Mouse (Mus musculus) midbrain, postnatal 0 days (tissue): Measurements from ENCODE around the gene Mex3d. TPM values are rescaled to one million over a fixed set of nuclear protein-coding genes. Genes with fewer than 3 reads are reported as not detected.

ENCODE experiments used
- ATAC-seq: fragments of 200-750 bp; cut with Nextera tagmentation; 2 replicates; pipeline ENCODE4 v1.8.0; 2017; ENCODE audit warnings: moderate number of reproducible peaks, mild to moderate bottlenecking, moderate TSS enrichment, moderate library complexity; ENCODE audit not compliant: low FRiP score
- DNase-seq: peaks from one replicate; pipeline ENCODE4 v3.0.0-alpha.2; 2015; ENCODE audit warnings: low spot score
- H3K27ac ChIP-seq: fragments of 300-500 bp; sonication (generic); 2 replicates; pipeline ENCODE4 v1.5.1; 2014; ENCODE audit warnings: low read depth, mild to moderate bottlenecking, low read length, mixed read lengths
- H3K27me3 ChIP-seq: fragments of 300-500 bp; sonication (generic); 2 replicates; pipeline ENCODE4 v1.6.1; 2014; ENCODE audit warnings: low read length, control low read depth, mixed read lengths; ENCODE audit not compliant: insufficient read depth
- H3K36me3 ChIP-seq: fragments of 300-500 bp; sonication (generic); 2 replicates; pipeline ENCODE4 v1.6.1; 2014; ENCODE audit warnings: low read length, control low read depth, mixed read lengths; ENCODE audit not compliant: insufficient read depth
- H3K4me1 ChIP-seq: fragments of 300-500 bp; sonication (generic); 2 replicates; pipeline ENCODE4 v1.6.1; 2014; ENCODE audit warnings: mild to moderate bottlenecking, control low read depth, antibody characterized with exemption, low read length, mixed read lengths; ENCODE audit not compliant: insufficient read depth
- H3K4me2 ChIP-seq: fragments of 300-500 bp; sonication (generic); 2 replicates; pipeline ENCODE4 v1.6.1; 2014; ENCODE audit warnings: low read depth, mild to moderate bottlenecking, low read length, mixed read lengths; ENCODE audit not compliant: poor library complexity, severe bottlenecking
- H3K4me3 ChIP-seq: fragments of 300-500 bp; sonication (generic); 2 replicates; pipeline ENCODE4 v1.5.1; 2014; ENCODE audit warnings: low read depth, mild to moderate bottlenecking, low read length, moderate library complexity
- H3K9ac ChIP-seq: fragments of 300-500 bp; sonication (generic); replicated peaks from 2 replicates; pipeline ENCODE4 v1.6.1; 2014; ENCODE audit warnings: mild to moderate bottlenecking, low read length, moderate library complexity, mixed read lengths; ENCODE audit not compliant: poor library complexity, severe bottlenecking
- H3K9me3 ChIP-seq: fragments of 300-500 bp; sonication (generic); 2 replicates; pipeline ENCODE4 v1.6.1; 2016; ENCODE audit warnings: low read length, control low read depth
- CTCF ChIP-seq: IDR thresholded peaks from 2 replicates; pipeline ENCODE4 v1.5.1; 2016; ENCODE audit warnings: antibody characterized with exemption, mild to moderate bottlenecking
- WGBS: fragments of 180-500 bp; shearing (Covaris S2); extraction: QIAGEN DNeasy Blood & Tissue Kit; methylation state at CpG from one replicate; pipeline ENCODE4 v1.1.7; 2014; 5-methylcytosine and 5-hydroxymethylcytosine counted together
- polyA plus RNA-seq: library from polyadenylated mRNA; unstranded; fragments of >200 nt; fragmentation: Nextera tagmentation; extraction: Ambion mirVana; gene quantifications from 2 replicates; pipeline ENCODE4 v1.2.1, GENCODE M21; 2015
- total RNA-seq: library from RNA; depleted of rRNA; stranded (reverse); fragments of >200 nt; gene quantifications from 2 replicates; pipeline ENCODE4 v1.2.3, GENCODE M21; 2014; rRNA removed

Mex3d gene
- total RNA-seq = 118 and 147 TPM in 2 replicates
- 12.5 and 13.9 TPM in 2 replicates for polyA plus RNA-seq

DNA sequence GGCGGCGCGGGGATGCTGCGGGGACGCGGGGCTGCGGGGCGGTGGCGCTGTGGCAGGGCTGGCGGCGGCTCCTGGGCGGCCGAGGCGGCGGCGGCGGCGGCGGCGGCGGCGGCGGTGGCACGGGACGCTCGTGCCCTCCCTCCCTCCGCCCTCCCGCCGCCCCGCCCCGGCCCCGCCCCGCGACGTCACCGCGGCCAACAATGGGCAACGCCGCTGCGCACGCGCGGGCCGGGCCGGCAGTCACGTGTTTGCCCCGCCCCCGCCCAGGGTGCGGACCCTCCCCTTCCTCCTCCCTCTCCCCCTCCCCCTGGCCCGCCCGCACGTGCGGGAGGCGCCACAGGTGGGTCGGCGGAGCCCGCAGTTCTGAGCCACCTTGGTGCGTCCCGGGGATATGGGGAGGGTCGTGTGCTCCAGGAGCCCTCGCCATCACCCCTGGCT, at the start of gene Mex3d:
TSS of gene Mex3d (minus strand) at position 138 of the 438 bp plus-strand sequence.
- Histone ChIP-seq H3K4me1 (peaks cover 16% of the 10 kb centered on the region), H3K27ac (peak within 1 kb of the TSS; percentile 96), H3K36me3 (peaks cover 15% of the 10 kb centered on the region), H3K9me3 (no peaks in the 10 kb centered on the region), H3K27me3 (no peaks in the 10 kb centered on the region), H3K4me2 (peak within 1 kb of the TSS; percentile 94), H3K4me3 (peak within 1 kb of the TSS; percentile 59), H3K9ac (peak within 1 kb of the TSS; percentile 99)
- TF ChIP-seq CTCF = no peak
- 3% methylated on average over 8 of the region's 61 CpGs for WGBS
- peak; percentile 89 for DNase-seq
- ATAC-seq = peak; percentile 61

DNA sequence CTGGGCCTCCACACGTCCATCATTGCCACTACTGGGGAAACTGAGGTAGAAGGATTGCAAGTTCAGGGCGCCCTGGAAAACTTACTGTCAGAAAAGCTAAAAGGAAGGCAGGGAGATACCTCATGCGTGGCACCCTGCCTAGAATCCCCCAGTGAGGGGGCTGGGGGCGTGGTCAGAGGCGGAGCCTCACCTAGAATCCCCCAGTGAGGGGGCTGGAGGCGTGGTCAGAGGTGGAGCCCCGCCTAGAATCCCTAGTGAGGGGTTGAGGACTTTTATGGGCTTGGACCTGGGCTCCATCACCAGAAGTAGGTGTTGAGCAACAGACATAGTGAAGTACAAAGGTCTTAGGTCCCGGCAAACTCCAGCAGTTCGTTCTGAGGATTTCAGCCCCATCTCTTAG, 48.8 kb upstream of the Mex3d start:
- Histone ChIP-seq H3K27me3 (no peaks in the 10 kb centered on the region), H3K4me2 (no peak overlapping the region), H3K36me3 (no peaks in the 10 kb centered on the region), H3K4me1 (peaks cover 11% of the 10 kb centered on the region), H3K9me3 (no peaks in the 10 kb centered on the region), H3K27ac (no peak overlapping the region), H3K9ac (no peak overlapping the region), H3K4me3 (no peak overlapping the region)
- no peak for TF ChIP-seq CTCF
- ATAC-seq (no peak), DNase-seq (no peak)
- WGBS = 14% methylated on average over 9 of the region's 9 CpGs

DNA sequence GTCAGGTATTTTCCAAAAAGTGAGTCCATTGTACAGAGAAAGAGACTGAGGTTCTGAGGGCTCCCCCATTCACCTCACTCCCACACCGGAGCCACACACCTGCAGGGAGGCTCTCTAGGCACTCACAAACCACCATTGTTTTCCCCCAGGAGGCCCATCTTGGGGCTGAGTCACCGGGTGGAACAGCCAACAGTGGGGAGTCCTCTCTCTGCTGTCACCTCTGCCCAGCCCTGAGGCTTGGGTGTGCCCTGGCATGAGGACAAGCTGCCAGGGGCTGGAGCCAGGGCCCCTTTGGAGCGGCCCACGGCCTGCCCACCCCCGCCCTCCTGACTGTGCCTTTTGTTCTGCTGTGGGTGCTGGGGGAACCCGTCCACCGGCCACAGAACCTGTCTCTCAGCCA, 48.3 kb upstream of the Mex3d start:
- no peaks in the 10 kb centered on the region for H3K9me3 ChIP-seq
- no peaks in the 10 kb centered on the region for H3K27me3 ChIP-seq
- peaks cover 11% of the 10 kb centered on the region for H3K4me1 ChIP-seq
- no peak for TF ChIP-seq CTCF
- no peak overlapping the region for H3K9ac ChIP-seq
- H3K4me2 ChIP-seq = no peak overlapping the region
- no peak overlapping the region for H3K27ac ChIP-seq
- DNase-seq (no peak), ATAC-seq (no peak)
- 36% methylated on average over 7 of the region's 7 CpGs for WGBS
- no peak overlapping the region for H3K4me3 ChIP-seq
- H3K36me3 ChIP-seq = no peaks in the 10 kb centered on the region

DNA sequence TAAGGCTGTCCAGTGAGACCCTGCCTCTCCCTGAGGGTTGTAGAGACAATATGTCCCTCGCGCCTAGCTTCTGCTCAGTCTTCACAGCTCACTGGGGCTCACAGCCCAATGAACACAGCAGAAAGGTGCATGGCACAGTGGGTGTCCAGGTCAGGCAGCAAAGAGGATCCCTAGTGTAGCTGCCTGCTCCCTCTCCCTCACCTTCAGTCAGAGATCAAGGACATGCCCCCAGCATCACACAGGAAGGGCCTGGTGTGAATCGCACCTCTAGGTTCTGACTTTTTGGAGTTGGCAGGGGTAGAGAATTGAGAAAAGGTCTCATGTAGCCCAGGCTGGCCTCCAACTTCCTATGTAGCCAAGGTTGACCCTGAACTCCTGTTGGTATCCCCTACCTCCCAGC, 47.4 kb upstream of the Mex3d start:
- 75% methylated on average over 3 of the region's 3 CpGs for WGBS
- Histone ChIP-seq H3K9ac (no peak overlapping the region), H3K4me1 (peaks cover 11% of the 10 kb centered on the region), H3K27ac (no peak overlapping the region), H3K4me3 (no peak overlapping the region), H3K36me3 (peaks cover 4% of the 10 kb centered on the region), H3K9me3 (no peaks in the 10 kb centered on the region), H3K27me3 (no peaks in the 10 kb centered on the region), H3K4me2 (no peak overlapping the region)
- no peak for TF ChIP-seq CTCF
- no peak for ATAC-seq
- no peak for DNase-seq

DNA sequence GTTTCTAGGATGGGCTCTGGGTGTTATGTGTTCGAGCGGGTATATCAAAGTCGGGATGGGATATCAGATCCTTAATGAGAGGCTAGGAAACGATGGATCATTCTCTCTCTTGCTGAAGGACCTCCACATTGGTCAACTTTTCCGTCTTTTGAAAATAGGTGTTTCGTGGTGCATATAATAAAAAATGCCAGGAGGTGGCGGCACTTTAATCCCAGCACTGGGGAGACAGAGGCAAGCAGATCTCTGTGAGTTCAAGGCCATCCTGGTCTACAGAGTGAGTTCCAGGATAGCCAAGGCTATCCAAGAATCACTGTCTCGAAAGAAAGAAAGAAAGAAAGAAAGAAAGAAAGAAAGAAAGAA, 46.8 kb upstream of the Mex3d start:
- Histone ChIP-seq H3K27ac (no peak overlapping the region), H3K4me2 (no peak overlapping the region), H3K4me3 (no peak overlapping the region; the same call in 1 of the 2 replicates), H3K9ac (no peak overlapping the region), H3K36me3 (peaks cover 10% of the 10 kb centered on the region), H3K9me3 (no peaks in the 10 kb centered on the region), H3K4me1 (peaks cover 11% of the 10 kb centered on the region), H3K27me3 (no peaks in the 10 kb centered on the region)
- WGBS = 9% methylated on average over 8 of the region's 8 CpGs
- no peak for ATAC-seq
- no peak for DNase-seq
- peak; percentile 52 for TF ChIP-seq CTCF

DNA sequence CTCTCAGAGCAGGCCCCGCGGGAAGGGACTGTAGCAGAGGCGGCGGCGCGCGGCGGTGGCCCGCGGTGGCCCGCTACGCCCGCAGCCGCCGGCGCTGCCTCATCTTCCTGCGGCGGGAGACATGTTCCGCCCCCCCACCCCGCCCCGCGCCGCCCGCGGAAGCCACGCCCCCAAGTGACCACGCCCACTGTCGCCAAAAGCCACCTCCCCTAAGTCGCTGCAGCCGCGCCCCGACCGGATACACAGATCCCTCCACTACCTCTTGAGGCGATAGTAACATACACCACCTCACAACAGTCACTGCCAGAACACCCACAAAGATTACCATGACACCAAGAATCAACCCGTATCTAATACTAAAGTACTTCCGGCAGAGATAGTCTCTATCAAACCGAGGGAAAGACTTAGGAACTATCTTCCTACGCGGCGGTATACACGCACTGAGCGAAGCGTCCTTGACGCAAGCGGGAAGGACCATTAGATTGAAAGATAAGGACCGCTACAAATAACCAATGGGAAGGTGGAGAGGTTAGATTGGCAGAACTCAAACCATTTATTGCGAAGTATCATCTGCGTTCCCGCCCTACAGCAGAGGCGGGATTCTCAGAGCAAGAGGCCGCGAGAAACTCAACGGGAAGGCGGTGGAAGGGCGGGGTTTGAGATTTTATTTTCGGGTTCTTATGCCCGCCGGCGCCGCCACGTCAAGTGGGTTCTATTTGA, 46.2 kb upstream of the Mex3d start, which contains the start of gene Tcf3:
TSS of gene Tcf3 (minus strand) at position 135 of the 720 bp plus-strand sequence.
- H3K4me2 ChIP-seq = peak within 1 kb of the TSS; percentile 82
- peak; percentile 91 for ATAC-seq
- peak; percentile 99 for DNase-seq
- H3K9me3 ChIP-seq = no peaks in the 10 kb centered on the region
- H3K36me3 ChIP-seq = peaks cover 14% of the 10 kb centered on the region
- no peaks in the 10 kb centered on the region for H3K27me3 ChIP-seq
- H3K4me1 ChIP-seq = peaks cover 11% of the 10 kb centered on the region
- peak within 1 kb of the TSS; percentile 94 for H3K27ac ChIP-seq
- TF ChIP-seq CTCF = no peak
- WGBS = under 1% methylated on average over 52 of the region's 61 CpGs
- H3K4me3 ChIP-seq = peak within 1 kb of the TSS; percentile 92
- H3K9ac ChIP-seq = peak within 1 kb of the TSS; percentile 95
